Mouse (Mus musculus): ENCODE measurements around the gene Tsc1.

GRCm38 (mm10) chr2:28592809-28593208 lies 48.2 kb upstream of the Tsc1 start:
- TF ChIP-seq GATA1 (IDR thresholded peaks at IDR 0.05; ENCODE audit: borderline replicate concordance, low read length) (no peak), FLI1 (IDR thresholded peaks at IDR 0.05; ENCODE audit: low read length) (no peak)

Measured in megakaryocyte, embryonic 14.5 days (primary cell).